Mouse (Mus musculus) lung, embryonic 14.5 days (tissue): ENCODE measurements at regions not wholly inside any gene's neighbourhood (a gene's known extent, or its start where the extent isn't known, plus 50 kb on each side); places are given as distances from the start of the nearest gene placed in this dataset.

ENCODE experiments used
- ATAC-seq: fragments of 200-750 bp; cut with Nextera tagmentation; 2 replicates; pipeline ENCODE4 v1.8.0; 2017; ENCODE audit warnings: mild to moderate bottlenecking, moderate TSS enrichment, moderate library complexity; ENCODE audit not compliant: insufficient read depth
- DNase-seq: peaks from one replicate; pipeline ENCODE4 v3.0.0-alpha.2; 2015
- H3K27ac ChIP-seq: fragments of 300-500 bp; sonication (generic); 2 replicates; pipeline ENCODE4 v1.5.1; 2014; ENCODE audit warnings: low read depth, mild to moderate bottlenecking, moderate library complexity
- H3K27me3 ChIP-seq: fragments of 300-500 bp; sonication (generic); 2 replicates; pipeline ENCODE4 v1.6.1; 2014; ENCODE audit warnings: low read length, control low read depth; ENCODE audit not compliant: insufficient read depth
- H3K36me3 ChIP-seq: fragments of 300-500 bp; sonication (generic); 2 replicates; pipeline ENCODE4 v1.6.1; 2014; ENCODE audit warnings: control low read depth; ENCODE audit not compliant: insufficient read depth
- H3K4me1 ChIP-seq: fragments of 300-500 bp; sonication (generic); 2 replicates; pipeline ENCODE4 v1.6.1; 2014; ENCODE audit warnings: antibody characterized with exemption, control low read depth; ENCODE audit not compliant: insufficient read depth
- H3K4me2 ChIP-seq: fragments of 300-500 bp; sonication (generic); 2 replicates; pipeline ENCODE4 v1.6.1; 2014; ENCODE audit warnings: mild to moderate bottlenecking
- H3K4me3 ChIP-seq: fragments of 300-500 bp; sonication (generic); 2 replicates; pipeline ENCODE4 v1.5.1; 2014; ENCODE audit warnings: low read depth, low read length
- H3K9ac ChIP-seq: fragments of 300-500 bp; sonication (generic); 2 replicates; pipeline ENCODE4 v1.6.1; 2014
- H3K9me3 ChIP-seq: fragments of 300-500 bp; sonication (generic); 2 replicates; pipeline ENCODE4 v1.6.1; 2016; ENCODE audit warnings: low read depth, low read length, control low read depth
- CTCF ChIP-seq: IDR thresholded peaks from 2 replicates; pipeline ENCODE4 v1.5.1; 2016; ENCODE audit warnings: antibody characterized with exemption, low read depth
- WGBS: fragments of 180-500 bp; shearing (Covaris S2); extraction: QIAGEN DNeasy Blood & Tissue Kit; methylation state at CpG from one replicate; pipeline ENCODE4 v1.1.7; 2014; 5-methylcytosine and 5-hydroxymethylcytosine counted together

DNA sequence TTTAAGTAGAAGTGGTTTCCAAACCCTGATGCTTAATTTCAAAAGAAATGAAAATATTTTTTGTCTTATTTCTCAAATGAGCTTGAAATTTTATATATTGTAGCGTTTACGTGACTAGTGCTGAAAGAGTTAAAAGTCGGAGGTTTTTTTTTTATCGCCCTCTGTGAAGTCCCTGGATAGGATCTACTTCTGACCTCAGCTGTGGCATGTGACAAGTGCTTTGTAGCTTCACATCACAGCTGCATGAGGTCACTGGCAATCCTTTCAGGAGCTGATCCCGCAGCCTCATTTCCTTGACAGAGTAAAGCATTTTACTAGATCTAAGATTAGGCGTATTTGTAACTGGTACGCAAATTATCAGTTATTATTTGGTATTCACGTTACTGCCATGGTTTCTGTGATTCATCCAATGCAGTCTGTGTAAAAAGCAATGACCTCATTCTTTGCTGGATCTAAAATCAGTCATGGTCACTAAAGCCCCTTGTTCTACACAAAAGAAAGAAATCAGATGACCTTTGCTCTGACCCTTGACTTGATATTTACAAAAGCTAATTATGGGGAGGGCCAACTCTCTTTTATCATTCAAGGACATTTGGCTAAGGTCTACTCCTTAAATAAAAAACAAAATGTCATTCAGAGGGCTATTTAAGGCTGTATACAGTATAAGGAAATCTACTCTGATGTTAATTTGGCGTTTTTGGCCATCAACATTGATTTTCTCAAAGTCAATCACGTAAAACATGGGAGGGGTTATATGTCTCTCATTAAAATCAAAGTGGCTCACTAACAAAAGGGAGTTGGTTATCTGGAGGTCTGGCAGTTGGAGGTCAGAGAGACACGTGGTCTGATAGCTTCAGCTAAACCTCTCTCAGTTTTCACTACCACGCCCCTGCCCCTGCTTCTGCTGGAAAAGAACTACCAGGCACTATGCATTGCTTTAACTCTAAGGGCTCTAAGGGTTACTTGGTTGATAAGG, 94.3 kb upstream of the Zbtb20 start:
- Histone ChIP-seq H3K4me3 (no peak overlapping the region), H3K27ac (peak overlapping the region; percentile 54; the same call in 1 of the 2 replicates), H3K9me3 (no peaks in the 10 kb centered on the region), H3K27me3 (no peaks in the 10 kb centered on the region), H3K4me2 (peak overlapping the region; percentile 23; the same call in 1 of the 2 replicates), H3K36me3 (no peaks in the 10 kb centered on the region), H3K4me1 (no peaks in the 10 kb centered on the region), H3K9ac (no peak overlapping the region)
- DNase-seq: peak; percentile 63
- no peak for TF ChIP-seq CTCF
- ATAC-seq: peak; percentile 73; the same call in 1 of the 2 replicates
- 10% methylated on average over 12 of the region's 12 CpGs for WGBS

DNA sequence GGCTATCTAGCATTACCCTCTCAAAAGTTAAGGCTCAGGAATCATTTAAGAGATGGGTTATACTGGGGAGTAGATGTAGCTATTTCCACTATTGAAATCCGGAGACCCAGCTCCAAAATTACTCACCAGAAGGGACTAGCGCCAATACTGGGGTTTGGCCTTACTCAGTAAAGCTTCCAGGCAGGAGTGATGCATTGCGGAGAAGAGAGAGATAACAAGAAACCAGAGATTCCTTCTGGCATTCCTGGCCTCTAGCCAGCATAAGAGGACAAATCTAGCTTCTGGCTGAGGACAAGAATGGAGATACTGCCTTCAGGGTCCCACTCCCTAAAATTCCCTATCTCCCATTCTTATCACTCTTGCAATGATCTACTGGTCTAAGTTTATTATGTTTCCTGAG, 95.7 kb upstream of the Zbtb20 start:
- Histone ChIP-seq H3K27me3 (no peaks in the 10 kb centered on the region), H3K9ac (no peak overlapping the region), H3K27ac (no peak overlapping the region), H3K4me3 (no peak overlapping the region), H3K36me3 (no peaks in the 10 kb centered on the region), H3K9me3 (no peaks in the 10 kb centered on the region), H3K4me1 (no peaks in the 10 kb centered on the region), H3K4me2 (no peak overlapping the region)
- DNase-seq: peak; percentile 53
- TF ChIP-seq CTCF: no peak
- 70% methylated on average over 3 of the region's 3 CpGs for WGBS
- ATAC-seq: 0 out of 2 replicates have a peak, but pooled peaks have one; percentile 28

DNA sequence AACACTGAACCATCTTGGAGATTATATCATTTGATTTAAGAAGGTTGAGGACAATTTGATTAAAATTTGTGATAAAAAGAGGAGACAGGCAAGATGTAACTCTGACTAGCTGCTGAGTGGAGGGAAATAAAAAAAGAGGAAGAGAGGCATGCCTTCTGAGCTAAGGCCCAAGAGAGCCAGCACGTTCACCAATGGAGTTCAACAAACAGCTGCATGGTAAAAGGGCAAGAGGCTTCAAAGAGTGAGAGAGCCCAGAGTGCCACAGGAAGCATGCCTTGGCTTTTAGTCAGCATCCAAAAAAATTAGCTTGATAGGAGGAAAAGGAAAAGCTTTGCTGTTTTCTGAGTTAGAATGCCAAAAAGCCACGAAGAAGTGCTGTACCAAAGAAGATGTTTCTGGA, 103.0 kb upstream of the Zbtb20 start:
- H3K9me3 ChIP-seq: no peaks in the 10 kb centered on the region
- H3K9ac ChIP-seq: no peak overlapping the region
- no peak overlapping the region for H3K4me2 ChIP-seq
- no peak for TF ChIP-seq CTCF
- H3K36me3 ChIP-seq: no peaks in the 10 kb centered on the region
- no peaks in the 10 kb centered on the region for H3K4me1 ChIP-seq
- WGBS: 41% methylated on average over 2 of the region's 2 CpGs
- H3K27me3 ChIP-seq: no peaks in the 10 kb centered on the region
- ATAC-seq: no peak
- DNase-seq: no peak
- H3K27ac ChIP-seq: no peak overlapping the region
- H3K4me3 ChIP-seq: no peak overlapping the region

DNA sequence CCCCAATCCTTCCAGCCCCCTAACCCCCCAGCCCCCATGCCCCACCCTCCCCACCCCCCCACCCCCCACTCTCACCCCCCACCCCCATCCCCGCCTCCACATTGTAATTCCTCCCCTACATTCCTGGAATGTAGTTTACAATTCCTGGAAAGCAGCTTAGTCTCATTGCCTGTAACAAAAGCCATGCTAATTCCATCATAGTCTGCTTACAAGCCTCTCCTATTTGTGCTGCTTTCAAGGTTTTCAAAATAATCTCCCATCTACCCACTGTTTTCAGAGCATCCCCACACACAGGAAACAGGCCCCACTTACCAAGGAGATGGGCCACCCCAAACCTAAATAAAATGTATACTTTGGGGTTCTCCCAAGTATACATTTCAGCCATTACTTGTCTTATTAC, 105.5 kb upstream of the Zbtb20 start:
- no peak overlapping the region for H3K9ac ChIP-seq
- H3K36me3 ChIP-seq: no peaks in the 10 kb centered on the region
- TF ChIP-seq CTCF: no peak
- DNase-seq (no peak), ATAC-seq (no peak)
- no peaks in the 10 kb centered on the region for H3K4me1 ChIP-seq
- H3K4me3 ChIP-seq: no peak overlapping the region
- no peak overlapping the region for H3K4me2 ChIP-seq
- H3K9me3 ChIP-seq: no peaks in the 10 kb centered on the region
- WGBS: 89% methylated on average over 1 of the region's 1 CpGs
- H3K27me3 ChIP-seq: no peaks in the 10 kb centered on the region
- no peak overlapping the region for H3K27ac ChIP-seq

DNA sequence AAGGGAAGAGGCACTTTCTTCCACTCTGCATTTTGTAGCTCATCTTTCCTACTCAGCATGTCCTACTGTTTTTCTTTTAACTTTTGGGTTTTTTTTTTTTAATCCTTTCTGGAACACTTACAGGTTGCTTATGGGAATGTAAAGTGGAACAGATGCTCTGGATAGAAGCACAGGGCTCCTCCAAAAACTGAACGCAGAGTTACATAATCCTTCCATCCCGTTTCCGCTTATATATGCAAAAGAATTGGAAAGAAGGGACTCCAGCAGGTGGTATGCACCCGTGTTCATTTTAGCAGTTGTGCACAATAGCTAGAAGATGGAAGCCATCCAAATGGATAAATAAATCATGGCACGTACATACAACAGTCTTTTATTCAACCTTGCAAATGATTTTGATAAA, 127.0 kb upstream of the Zbtb20 start:
- no peak for TF ChIP-seq CTCF
- Histone ChIP-seq H3K36me3 (no peaks in the 10 kb centered on the region), H3K9me3 (no peaks in the 10 kb centered on the region), H3K27me3 (no peaks in the 10 kb centered on the region), H3K4me2 (no peak overlapping the region), H3K4me1 (no peaks in the 10 kb centered on the region), H3K4me3 (no peak overlapping the region), H3K27ac (no peak overlapping the region), H3K9ac (no peak overlapping the region)
- ATAC-seq (no peak), DNase-seq (no peak)
- WGBS: 85% methylated on average over 5 of the region's 5 CpGs

DNA sequence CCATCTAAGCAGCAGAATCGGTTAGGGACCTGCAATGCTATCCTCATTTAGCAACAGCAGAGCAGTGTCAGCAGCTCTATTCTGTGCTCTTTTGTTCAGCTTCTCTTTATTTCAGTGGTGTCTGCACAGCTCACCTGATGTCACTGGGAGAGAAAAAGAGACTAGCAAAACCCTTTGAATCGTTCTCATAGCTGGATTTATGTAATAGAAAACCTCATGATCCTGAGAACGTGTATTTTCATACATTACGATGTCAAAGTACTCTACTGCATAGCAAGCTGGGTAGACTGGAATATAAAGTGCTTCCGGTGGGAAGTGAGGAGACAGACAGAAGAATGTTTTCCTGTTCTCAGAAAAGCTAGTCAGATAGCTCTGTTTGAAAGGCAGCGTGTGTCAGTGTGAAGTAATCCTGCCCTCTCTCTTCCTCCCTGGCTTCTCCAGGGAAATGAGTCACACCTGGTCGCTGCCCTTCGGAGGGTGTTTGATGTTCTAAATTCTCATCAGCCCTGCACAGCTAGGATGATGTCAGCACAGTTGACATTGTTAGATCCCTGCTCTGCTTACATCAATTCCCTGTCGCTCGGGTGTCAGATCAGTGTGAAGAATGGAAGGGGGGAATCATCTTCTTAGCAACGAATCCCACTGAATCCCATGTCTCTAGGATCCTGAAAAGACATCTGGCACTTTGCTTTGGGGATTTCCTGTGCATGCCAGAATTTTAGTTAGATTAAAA, 129.6 kb upstream of the Zbtb20 start:
- no peak; the same call in 1 of the 2 replicates for ATAC-seq
- TF ChIP-seq CTCF: no peak
- H3K27ac ChIP-seq: no peak overlapping the region
- DNase-seq: peak; percentile 20
- H3K4me2 ChIP-seq: no peak overlapping the region
- 21% methylated on average over 11 of the region's 11 CpGs for WGBS
- no peaks in the 10 kb centered on the region for H3K36me3 ChIP-seq
- no peak overlapping the region for H3K4me3 ChIP-seq
- H3K27me3 ChIP-seq: no peaks in the 10 kb centered on the region
- no peak overlapping the region for H3K9ac ChIP-seq
- no peaks in the 10 kb centered on the region for H3K9me3 ChIP-seq
- no peaks in the 10 kb centered on the region for H3K4me1 ChIP-seq

DNA sequence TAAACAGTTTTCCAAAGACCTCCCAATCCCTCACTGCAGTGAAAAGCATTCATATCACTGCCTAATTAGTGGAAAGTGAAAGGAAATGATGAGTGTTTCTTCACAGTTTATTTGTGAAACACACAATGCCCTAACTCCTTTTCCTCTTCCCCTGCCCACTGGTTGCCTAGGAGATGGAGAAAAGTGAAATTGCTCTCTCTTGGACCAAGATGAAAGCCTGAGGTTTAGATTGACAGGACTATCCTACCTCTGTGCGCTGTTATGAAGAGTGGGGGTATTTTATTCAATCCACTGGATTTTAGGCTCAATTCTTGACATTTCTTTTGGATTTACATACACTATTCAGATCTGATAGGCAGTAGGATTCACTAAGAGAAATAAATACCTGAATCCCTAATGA, 132.1 kb upstream of the Zbtb20 start:
- Histone ChIP-seq H3K4me2 (no peak overlapping the region), H3K27ac (no peak overlapping the region), H3K9ac (no peak overlapping the region), H3K9me3 (no peaks in the 10 kb centered on the region), H3K4me3 (no peak overlapping the region), H3K36me3 (no peaks in the 10 kb centered on the region), H3K27me3 (no peaks in the 10 kb centered on the region), H3K4me1 (no peaks in the 10 kb centered on the region)
- DNase-seq (no peak), ATAC-seq (no peak)
- no peak for TF ChIP-seq CTCF
- whole genome bisulfite sequencing: 94% methylated on average over 1 of the region's 1 CpGs
